Mouse (Mus musculus): ENCODE data around the gene Doc2g.

DNA sequence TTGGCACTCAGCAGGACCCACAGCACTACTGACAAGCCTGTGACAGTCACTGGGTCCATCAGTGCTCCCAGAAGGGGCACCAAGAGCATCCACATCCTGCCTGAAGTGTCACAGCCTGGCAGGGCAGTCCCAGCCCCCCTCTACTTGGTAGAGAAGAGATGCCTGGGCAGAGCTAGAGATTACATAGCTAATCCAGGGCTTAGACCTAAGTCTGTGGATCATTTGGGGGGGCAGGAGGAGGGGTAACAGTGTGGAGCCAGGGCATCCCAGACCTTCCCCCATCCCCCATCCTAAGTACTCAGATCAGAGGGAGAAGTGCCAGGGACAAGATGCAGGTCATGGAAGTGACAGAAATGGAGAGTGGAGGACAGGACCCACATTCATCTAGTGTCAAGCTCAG is 11.7 kb downstream of the Doc2g start:
- TF ChIP-seq GATA2 (IDR thresholded peaks at IDR 0.05; ENCODE audit: borderline replicate concordance, low read depth, low read length), result no peak
- TF ChIP-seq CTCF (IDR thresholded peaks at IDR 0.05; ENCODE audit: low read depth, low read length), result no peak
- TF ChIP-seq GATA1 (IDR thresholded peaks at IDR 0.05; ENCODE audit: borderline replicate concordance, low read length), result no peak
